Mouse (Mus musculus): ENCODE results near the gene Fbxw20. TPM values are rescaled to one million over a fixed set of nuclear protein-coding genes. Genes with fewer than 3 reads are reported as not detected.
"Not testable (repeated sequence)": the region's sequence is repeated elsewhere in the genome, so short reads cannot be mapped to it uniquely, and the experiment has no call there.

Fbxw20 gene
- not detected for total RNA-seq (2021)

GRCm38 (mm10) chr9:109234654-109235053, at the start of gene Fbxw20:
TSS of gene Fbxw20 (minus strand) at chr9:109234754.
- no peak for DNase-seq

GRCm38 (mm10) chr9:109263041-109263440, 28.5 kb upstream of the Fbxw20 start:
- DNase-seq, result no peak

- DNase-seq, result no peak
Measured at GRCm38 (mm10) chr9:109218449-109218848, 16.1 kb downstream of the Fbxw20 start.

GRCm38 (mm10) chr9:109201347-109201746, 33.2 kb downstream of the Fbxw20 start:
- not testable (repeated sequence) for DNase-seq

- DNase-seq, result no peak
Measured at GRCm38 (mm10) chr9:109200349-109200748, 34.2 kb downstream of the Fbxw20 start.

- DNase-seq, result no peak
Measured at GRCm38 (mm10) chr9:109199353-109199752, 35.2 kb downstream of the Fbxw20 start.

- DNase-seq, result not testable (repeated sequence)
Measured at GRCm38 (mm10) chr9:109195875-109196274, 38.7 kb downstream of the Fbxw20 start, which contains the start of gene Fbxw13. TSS of gene Fbxw13 (minus strand) at chr9:109195975.

GRCm38 (mm10) chr9:109177208-109177607, 57.3 kb downstream of the Fbxw20 start:
- DNase-seq, result no peak

GRCm38 (mm10) chr9:109176301-109176700, 58.3 kb downstream of the Fbxw20 start:
- DNase-seq, result no peak

Other genes with a start within 250 kb of the Fbxw20 start
- under 1 TPM; 0.33 to 0.40 TPM for gene Ucn2, start 248.7 kb downstream of the Fbxw20 start, total RNA-seq (2021)
- gene Pfkfb4, start 243.0 kb downstream of the Fbxw20 start, total RNA-seq (2021), result 10 to 100 TPM; 10.2 to 15.4 TPM
- gene Shisa5, start 196.2 kb downstream of the Fbxw20 start, total RNA-seq (2021), result 10 to 100 TPM; 40.4 to 48.9 TPM
- 10 to 100 TPM; 15.6 to 17.2 TPM for gene Trex1, start 175.0 kb downstream of the Fbxw20 start, total RNA-seq (2021)
- gene Atrip, start 160.6 kb downstream of the Fbxw20 start, total RNA-seq (2021), result 10 to 100 TPM; 28.1 to 31.0 TPM
- gene Ccdc51, start 152.3 kb downstream of the Fbxw20 start, total RNA-seq (2021), result 1 to 10 TPM; 8.5 to 9.1 TPM
- 100 to 1,000 TPM; 303 to 338 TPM for gene Tma7, start 152.2 kb downstream of the Fbxw20 start, total RNA-seq (2021)
- 10 to 100 TPM; 79.7 to 88.6 TPM for gene Plxnb1, start 139.4 kb downstream of the Fbxw20 start, total RNA-seq (2021)
- gene Fbxw21, start 72.7 kb downstream of the Fbxw20 start, total RNA-seq (2021), result not detected
- gene Fbxw13, start 38.8 kb downstream of the Fbxw20 start, total RNA-seq (2021), result not detected
- gene Fbxw14, start 52.9 kb upstream of the Fbxw20 start, total RNA-seq (2021), result not detected
- gene Fbxw28, start 104.9 kb upstream of the Fbxw20 start, total RNA-seq (2021), result not detected
- not detected for gene Fbxw22, start 169.5 kb upstream of the Fbxw20 start, total RNA-seq (2021)
- gene Fbxw16, start 214.4 kb upstream of the Fbxw20 start, total RNA-seq (2021), result not detected

All from layer of hippocampus, postnatal 36 days (tissue).